Mouse (Mus musculus): ENCODE measurements around the gene Adamts6. TPM values are rescaled to one million over a fixed set of nuclear protein-coding genes. Genes with fewer than 3 reads are reported as not detected.

Gene Adamts6
- polyA plus RNA-seq, 1 experiment: 2.1 TPM

DNA sequence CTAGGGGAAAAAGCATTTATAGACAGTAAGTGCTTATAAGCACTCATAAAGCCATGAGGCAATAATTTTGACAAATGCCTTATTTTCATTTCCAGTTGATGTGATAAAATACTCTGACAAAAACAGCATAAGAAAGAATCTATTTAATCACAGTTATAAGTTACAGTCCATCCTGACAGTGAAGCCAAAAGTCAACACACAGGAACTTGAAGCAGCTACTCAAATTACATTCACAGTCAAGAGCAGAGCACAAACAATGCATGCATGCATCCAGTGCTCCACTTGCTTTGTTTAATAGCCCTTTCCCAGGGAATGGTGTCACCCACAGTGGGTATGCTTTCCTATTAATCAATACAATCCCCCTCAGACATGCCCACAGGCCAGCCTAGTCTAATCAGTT is 159.8 kb downstream of the Adamts6 start:
- H3K27ac ChIP-seq (ENCODE audit: insufficient read depth, low read length): no peak overlapping the region
- H3K27me3 ChIP-seq (ENCODE audit: control insufficient read depth, insufficient read depth, low read length, poor library complexity, severe bottlenecking): no peaks in the 10 kb centered on the region
- TF ChIP-seq POLR2A (IDR thresholded peaks at IDR 0.05; ENCODE audit: insufficient read depth, low read length): no peak
- TF ChIP-seq EP300 (IDR thresholded peaks at IDR 0.05; ENCODE audit: insufficient read depth, low read depth, low read length): no peak
- TF ChIP-seq CTCF (IDR thresholded peaks at IDR 0.05; ENCODE audit: low read depth, low read length): no peak
- H3K4me3 ChIP-seq (ENCODE audit: low read depth, low read length): no peak overlapping the region
- H3K4me1 ChIP-seq (ENCODE audit: control insufficient read depth, insufficient read depth, low read length): no peaks in the 10 kb centered on the region
- H3K36me3 ChIP-seq (ENCODE audit: control insufficient read depth, insufficient read depth, low read length, poor library complexity, severe bottlenecking): no peaks in the 10 kb centered on the region
- H3K9ac ChIP-seq (ENCODE audit: low read depth, poor library complexity, severe bottlenecking): no peak overlapping the region
- H3K9me3 ChIP-seq (replicated peaks; ENCODE audit: control insufficient read depth, insufficient read depth, low read length, poor library complexity, severe bottlenecking): no peaks in the 10 kb centered on the region

DNA sequence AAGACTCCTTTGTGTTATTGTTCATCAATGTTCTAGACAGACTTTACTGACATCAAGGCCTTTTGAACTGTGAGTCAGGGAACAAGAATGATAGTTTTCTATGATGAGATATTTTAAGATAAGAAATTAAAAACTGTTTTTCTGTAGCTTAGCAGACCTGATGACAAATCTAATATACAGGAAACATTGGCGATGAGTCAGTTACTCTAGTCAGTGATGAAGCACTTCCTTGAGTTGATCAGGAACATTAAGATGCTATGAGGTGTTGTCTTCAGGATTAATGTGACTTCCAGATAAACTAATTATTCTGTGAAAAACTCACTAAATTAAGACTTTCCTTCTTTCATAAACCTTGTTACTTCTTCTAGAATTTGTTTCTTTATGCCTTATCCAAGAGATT is 160.7 kb downstream of the Adamts6 start:
- Histone ChIP-seq H3K9ac (ENCODE audit: low read depth, poor library complexity, severe bottlenecking) (no peak overlapping the region), H3K27ac (ENCODE audit: insufficient read depth, low read length) (no peak overlapping the region), H3K4me1 (ENCODE audit: control insufficient read depth, insufficient read depth, low read length) (no peaks in the 10 kb centered on the region), H3K27me3 (ENCODE audit: control insufficient read depth, insufficient read depth, low read length, poor library complexity, severe bottlenecking) (no peaks in the 10 kb centered on the region), H3K9me3 (replicated peaks; ENCODE audit: control insufficient read depth, insufficient read depth, low read length, poor library complexity, severe bottlenecking) (no peaks in the 10 kb centered on the region), H3K36me3 (ENCODE audit: control insufficient read depth, insufficient read depth, low read length, poor library complexity, severe bottlenecking) (no peaks in the 10 kb centered on the region), H3K4me3 (ENCODE audit: low read depth, low read length) (no peak overlapping the region)
- TF ChIP-seq POLR2A (IDR thresholded peaks at IDR 0.05; ENCODE audit: insufficient read depth, low read length) (no peak), EP300 (IDR thresholded peaks at IDR 0.05; ENCODE audit: insufficient read depth, low read depth, low read length) (no peak), CTCF (IDR thresholded peaks at IDR 0.05; ENCODE audit: low read depth, low read length) (no peak)

GRCm38 (mm10) chr13:104453271-104453974 is 165.8 kb downstream of the Adamts6 start:
- Histone ChIP-seq H3K27me3 (ENCODE audit: control insufficient read depth, insufficient read depth, low read length, poor library complexity, severe bottlenecking) (no peaks in the 10 kb centered on the region), H3K9ac (ENCODE audit: low read depth, poor library complexity, severe bottlenecking) (no peak overlapping the region), H3K4me1 (ENCODE audit: control insufficient read depth, insufficient read depth, low read length) (no peaks in the 10 kb centered on the region), H3K27ac (ENCODE audit: insufficient read depth, low read length) (no peak overlapping the region), H3K9me3 (replicated peaks; ENCODE audit: control insufficient read depth, insufficient read depth, low read length, poor library complexity, severe bottlenecking) (no peaks in the 10 kb centered on the region), H3K36me3 (ENCODE audit: control insufficient read depth, insufficient read depth, low read length, poor library complexity, severe bottlenecking) (no peaks in the 10 kb centered on the region), H3K4me3 (ENCODE audit: low read depth, low read length) (no peak overlapping the region)
- TF ChIP-seq POLR2A (IDR thresholded peaks at IDR 0.05; ENCODE audit: insufficient read depth, low read length) (no peak), EP300 (IDR thresholded peaks at IDR 0.05; ENCODE audit: insufficient read depth, low read depth, low read length) (no peak), CTCF (IDR thresholded peaks at IDR 0.05; ENCODE audit: low read depth, low read length) (no peak)

DNA sequence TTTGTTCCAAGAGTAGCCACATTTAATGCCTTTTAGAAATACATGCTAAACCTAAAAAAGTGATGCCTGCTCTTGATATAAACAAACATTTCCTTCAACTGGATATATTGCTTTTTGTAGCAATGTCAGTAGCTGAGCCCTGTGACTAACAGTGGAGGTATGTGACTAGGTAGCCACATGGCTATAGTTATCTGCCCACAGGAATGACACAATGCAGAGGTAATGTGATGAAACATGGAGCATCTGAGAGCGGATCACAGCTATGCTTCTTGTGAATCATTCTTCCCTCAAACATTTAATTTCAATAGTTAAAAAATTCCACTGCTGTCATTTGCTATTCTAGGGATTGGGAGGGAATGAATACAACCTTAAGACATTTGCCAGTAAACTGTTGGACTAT is 172.7 kb downstream of the Adamts6 start:
- Histone ChIP-seq H3K36me3 (ENCODE audit: control insufficient read depth, insufficient read depth, low read length, poor library complexity, severe bottlenecking) (no peaks in the 10 kb centered on the region), H3K4me3 (ENCODE audit: low read depth, low read length) (no peak overlapping the region), H3K27ac (ENCODE audit: insufficient read depth, low read length) (no peak overlapping the region), H3K9ac (ENCODE audit: low read depth, poor library complexity, severe bottlenecking) (no peak overlapping the region), H3K4me1 (ENCODE audit: control insufficient read depth, insufficient read depth, low read length) (no peaks in the 10 kb centered on the region), H3K27me3 (ENCODE audit: control insufficient read depth, insufficient read depth, low read length, poor library complexity, severe bottlenecking) (no peaks in the 10 kb centered on the region), H3K9me3 (replicated peaks; ENCODE audit: control insufficient read depth, insufficient read depth, low read length, poor library complexity, severe bottlenecking) (no peaks in the 10 kb centered on the region)
- TF ChIP-seq POLR2A (IDR thresholded peaks at IDR 0.05; ENCODE audit: insufficient read depth, low read length) (no peak), EP300 (IDR thresholded peaks at IDR 0.05; ENCODE audit: insufficient read depth, low read depth, low read length) (no peak), CTCF (IDR thresholded peaks at IDR 0.05; ENCODE audit: low read depth, low read length) (no peak)

GRCm38 (mm10) chr13:104468061-104468460 is 180.4 kb downstream of the Adamts6 start:
- H3K4me3 ChIP-seq (ENCODE audit: low read depth, low read length): no peak overlapping the region
- H3K27me3 ChIP-seq (ENCODE audit: control insufficient read depth, insufficient read depth, low read length, poor library complexity, severe bottlenecking): no peaks in the 10 kb centered on the region
- H3K27ac ChIP-seq (ENCODE audit: insufficient read depth, low read length): no peak overlapping the region
- H3K9me3 ChIP-seq (replicated peaks; ENCODE audit: control insufficient read depth, insufficient read depth, low read length, poor library complexity, severe bottlenecking): no peaks in the 10 kb centered on the region
- no peaks in the 10 kb centered on the region for H3K36me3 ChIP-seq (ENCODE audit: control insufficient read depth, insufficient read depth, low read length, poor library complexity, severe bottlenecking)
- H3K4me1 ChIP-seq (ENCODE audit: control insufficient read depth, insufficient read depth, low read length): no peaks in the 10 kb centered on the region
- no peak overlapping the region for H3K9ac ChIP-seq (ENCODE audit: low read depth, poor library complexity, severe bottlenecking)
- no peak for TF ChIP-seq EP300 (IDR thresholded peaks at IDR 0.05; ENCODE audit: insufficient read depth, low read depth, low read length)
- no peak for TF ChIP-seq CTCF (IDR thresholded peaks at IDR 0.05; ENCODE audit: low read depth, low read length)
- no peak for TF ChIP-seq POLR2A (IDR thresholded peaks at IDR 0.05; ENCODE audit: insufficient read depth, low read length)

DNA sequence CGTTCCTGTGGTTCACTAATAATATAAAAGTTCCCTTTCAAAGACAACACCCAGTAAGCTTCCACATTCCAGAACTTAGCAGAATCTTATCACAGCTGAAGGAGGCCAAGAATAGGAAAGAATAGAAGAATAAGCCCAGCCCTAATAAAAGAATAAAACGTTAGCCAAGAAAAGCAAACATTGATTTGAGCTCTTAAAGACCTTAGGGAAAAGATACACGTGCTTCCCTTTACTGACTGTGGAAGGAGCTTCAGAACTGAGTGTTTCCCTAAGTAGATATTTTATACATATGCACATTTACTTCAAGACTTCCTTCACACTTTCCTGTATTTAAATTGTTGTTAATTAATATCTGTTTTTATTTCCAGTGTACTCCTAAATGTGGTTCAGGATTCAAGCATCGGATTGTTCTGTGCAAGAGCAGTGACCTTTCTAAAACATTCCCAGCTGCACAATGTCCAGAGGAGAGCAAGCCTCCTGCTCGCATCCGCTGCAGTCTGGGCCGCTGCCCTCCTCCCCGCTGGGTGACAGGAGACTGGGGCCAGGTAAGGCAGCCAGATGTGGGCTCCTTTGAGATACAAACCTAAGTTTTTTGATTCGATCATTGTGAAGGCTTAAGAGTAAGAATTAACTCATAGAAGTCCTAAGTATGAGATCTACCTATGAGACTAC is 188.8 kb downstream of the Adamts6 start:
- Histone ChIP-seq H3K4me1 (ENCODE audit: control insufficient read depth, insufficient read depth, low read length) (no peaks in the 10 kb centered on the region), H3K9ac (ENCODE audit: low read depth, poor library complexity, severe bottlenecking) (no peak overlapping the region), H3K27ac (ENCODE audit: insufficient read depth, low read length) (no peak overlapping the region), H3K4me3 (ENCODE audit: low read depth, low read length) (no peak overlapping the region), H3K27me3 (ENCODE audit: control insufficient read depth, insufficient read depth, low read length, poor library complexity, severe bottlenecking) (no peaks in the 10 kb centered on the region), H3K9me3 (replicated peaks; ENCODE audit: control insufficient read depth, insufficient read depth, low read length, poor library complexity, severe bottlenecking) (no peaks in the 10 kb centered on the region), H3K36me3 (ENCODE audit: control insufficient read depth, insufficient read depth, low read length, poor library complexity, severe bottlenecking) (no peaks in the 10 kb centered on the region)
- TF ChIP-seq POLR2A (IDR thresholded peaks at IDR 0.05; ENCODE audit: insufficient read depth, low read length): no peak
- no peak for TF ChIP-seq CTCF (IDR thresholded peaks at IDR 0.05; ENCODE audit: low read depth, low read length)
- TF ChIP-seq EP300 (IDR thresholded peaks at IDR 0.05; ENCODE audit: insufficient read depth, low read depth, low read length): no peak
